Mouse (Mus musculus) forebrain, embryonic 16.5 days (tissue): ENCODE data around the gene Prl3c1. TPM values are rescaled to one million over a fixed set of nuclear protein-coding genes. Genes with fewer than 3 reads are reported as not detected.
"Not testable (repeated sequence)": the region's sequence is repeated elsewhere in the genome, so short reads cannot be mapped to it uniquely, and the experiment has no call there.

ENCODE experiments used
- ATAC-seq: fragments of 200-750 bp; cut with Nextera tagmentation; 2 replicates; pipeline ENCODE4 v1.8.0; 2017; ENCODE audit warnings: mild to moderate bottlenecking, moderate library complexity
- H3K27ac ChIP-seq: fragments of 300-500 bp; sonication (generic); 2 replicates; pipeline ENCODE4 v1.5.1; 2014; ENCODE audit warnings: low read length, control low read depth
- H3K27me3 ChIP-seq: fragments of 300-500 bp; sonication (generic); replicated peaks from 2 replicates; pipeline ENCODE4 v1.6.1; 2014; ENCODE audit warnings: low read length; ENCODE audit not compliant: control insufficient read depth, insufficient read depth
- H3K36me3 ChIP-seq: fragments of 300-500 bp; sonication (generic); 2 replicates; pipeline ENCODE4 v1.6.1; 2014; ENCODE audit not compliant: control insufficient read depth, insufficient read depth
- H3K4me1 ChIP-seq: fragments of 300-500 bp; sonication (generic); replicated peaks from 2 replicates; pipeline ENCODE4 v1.6.1; 2014; ENCODE audit warnings: low read length; ENCODE audit not compliant: control insufficient read depth, insufficient read depth
- H3K4me2 ChIP-seq: fragments of 300-500 bp; sonication (generic); 2 replicates; pipeline ENCODE4 v1.6.1; 2014; ENCODE audit warnings: mild to moderate bottlenecking, low read length, control low read depth
- H3K4me3 ChIP-seq: fragments of 300-500 bp; sonication (generic); replicated peaks from 2 replicates; pipeline ENCODE4 v1.5.1; 2014; ENCODE audit warnings: mild to moderate bottlenecking, low read length, control low read depth
- H3K9ac ChIP-seq: fragments of 300-500 bp; sonication (generic); replicated peaks from 2 replicates; pipeline ENCODE4 v1.6.1; 2014; ENCODE audit warnings: low read depth, low read length, control low read depth
- H3K9me3 ChIP-seq: fragments of 300-500 bp; sonication (generic); 2 replicates; pipeline ENCODE4 v1.6.1; 2016; ENCODE audit warnings: low read length; ENCODE audit not compliant: control insufficient read depth
- WGBS: fragments of 180-500 bp; shearing (Covaris S2); extraction: QIAGEN DNeasy Blood & Tissue Kit; methylation state at CpG from one replicate; pipeline ENCODE4 v1.1.7; 2014; 5-methylcytosine and 5-hydroxymethylcytosine counted together
- polyA plus RNA-seq: library from polyadenylated mRNA; unstranded; fragments of >200 nt; fragmentation: Nextera tagmentation; extraction: Ambion mirVana; gene quantifications from 2 replicates; pipeline ENCODE4 v1.2.1, GENCODE M21; 2015

Prl3c1 gene
- polyA plus RNA-seq: not detected in 2 replicates

- ATAC-seq: no peak
- no peak within 1 kb of the TSS for H3K27ac ChIP-seq
- no peak within 1 kb of the TSS for H3K4me2 ChIP-seq
- H3K9ac ChIP-seq: no peak within 1 kb of the TSS
- H3K4me1 ChIP-seq: no peaks in the 10 kb centered on the region
- H3K9me3 ChIP-seq: no peaks in the 10 kb centered on the region
- no peak within 1 kb of the TSS for H3K4me3 ChIP-seq
- H3K36me3 ChIP-seq: no peaks in the 10 kb centered on the region
- WGBS: 95% methylated on average over 1 of the region's 1 CpGs
- no peaks in the 10 kb centered on the region for H3K27me3 ChIP-seq
Observed at GRCm38 (mm10) chr13:27196359-27196758, at the start of gene Prl3c1. TSS of gene Prl3c1 (plus strand) at chr13:27196659.

GRCm38 (mm10) chr13:27148264-27148663 is 48.2 kb upstream of the Prl3c1 start:
- 70% methylated on average over 1 of the region's 1 CpGs for WGBS
- no peak overlapping the region for H3K4me2 ChIP-seq

DNA sequence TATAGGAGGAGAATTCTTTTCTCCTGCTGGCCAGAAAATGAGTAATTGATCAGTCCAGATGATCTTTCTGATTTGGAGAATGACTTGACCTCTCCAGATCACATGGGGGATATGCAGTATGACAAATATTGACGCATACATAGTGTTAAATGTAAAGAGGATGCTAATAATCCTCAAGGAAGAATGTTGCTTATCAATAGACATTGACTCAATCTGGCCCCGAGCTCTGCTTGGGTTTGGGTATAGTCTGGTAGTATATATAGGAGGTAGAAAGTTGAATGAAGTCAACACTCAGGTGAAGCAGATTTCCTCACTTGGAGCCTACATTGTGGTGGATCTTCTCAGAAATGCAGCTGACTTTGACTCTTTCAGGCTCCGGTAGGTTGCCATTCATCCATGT is 40.0 kb upstream of the Prl3c1 start, which contains the start of gene Prl3d3:
Gene Prl3d3 (plus strand): TSS at position 301 of the 400 bp plus-strand sequence.
- not testable (repeated sequence) for H3K4me1 ChIP-seq, H3K4me3 ChIP-seq, ATAC-seq, H3K27ac ChIP-seq, H3K4me2 ChIP-seq, H3K27me3 ChIP-seq, H3K36me3 ChIP-seq, H3K9me3 ChIP-seq, H3K9ac ChIP-seq
- WGBS: 96% methylated on average over 2 of the region's 3 CpGs

More at GRCm38 (mm10) chr13:27148264-27148663, 48.2 kb upstream of the Prl3c1 start:
- Histone ChIP-seq H3K4me3 (no peak overlapping the region), H3K27me3 (no peaks in the 10 kb centered on the region), H3K9ac (no peak overlapping the region), H3K36me3 (no peaks in the 10 kb centered on the region), H3K27ac (no peak overlapping the region), H3K4me1 (no peaks in the 10 kb centered on the region), H3K9me3 (no peaks in the 10 kb centered on the region)
- no peak for ATAC-seq

DNA sequence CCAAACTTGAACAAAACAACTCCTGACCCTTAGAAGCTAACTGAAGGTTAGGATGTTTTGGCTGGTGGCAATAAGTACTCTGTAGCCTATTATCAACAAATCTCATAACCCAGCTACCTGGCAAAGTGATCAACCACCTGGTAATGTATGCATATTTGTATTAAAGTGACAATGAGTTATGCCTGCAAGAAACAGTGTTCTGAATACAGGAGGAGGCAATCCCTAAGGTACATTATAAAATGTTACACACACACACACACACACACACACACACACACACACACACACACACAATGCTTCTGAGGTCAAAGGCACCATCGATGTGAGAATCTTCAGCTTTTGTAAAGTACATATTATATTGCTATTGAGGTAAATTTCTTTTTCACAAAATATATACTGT is 45.1 kb downstream of the Prl3c1 start, which contains the start of gene Prl3b1:
Gene Prl3b1 (plus strand): TSS at position 301 of the 400 bp plus-strand sequence.
- H3K9ac ChIP-seq: no peak within 1 kb of the TSS
- H3K4me2 ChIP-seq: no peak within 1 kb of the TSS
- H3K9me3 ChIP-seq: no peaks in the 10 kb centered on the region
- no peak within 1 kb of the TSS for H3K27ac ChIP-seq
- ATAC-seq: no peak
- H3K27me3 ChIP-seq: no peaks in the 10 kb centered on the region
- no peaks in the 10 kb centered on the region for H3K36me3 ChIP-seq
- WGBS: 92% methylated on average over 1 of the region's 1 CpGs
- H3K4me3 ChIP-seq: no peak within 1 kb of the TSS
- no peaks in the 10 kb centered on the region for H3K4me1 ChIP-seq

Other genes with a start within 250 kb of the Prl3c1 start
- gene Prl, start 139.1 kb upstream of the Prl3c1 start, polyA plus RNA-seq: not detected in 2 replicates
- not detected in 2 replicates for gene Prl3d1, start 102.5 kb upstream of the Prl3c1 start, polyA plus RNA-seq
- not detected in 2 replicates for gene Prl3d2, start 75.0 kb upstream of the Prl3c1 start, polyA plus RNA-seq
- gene Prl3d3, start 39.9 kb upstream of the Prl3c1 start, polyA plus RNA-seq: not detected in 2 replicates
- gene Prl3b1, start 45.2 kb downstream of the Prl3c1 start, polyA plus RNA-seq: not detected in 2 replicates
- not detected in 2 replicates for gene Prl3a1, start 62.8 kb downstream of the Prl3c1 start, polyA plus RNA-seq
- not detected in 2 replicates for gene Prl6a1, start 116.0 kb downstream of the Prl3c1 start, polyA plus RNA-seq
- not detected in 2 replicates for gene Prl8a2, start 149.0 kb downstream of the Prl3c1 start, polyA plus RNA-seq
- gene Prl2b1, start 194.2 kb downstream of the Prl3c1 start, polyA plus RNA-seq: not detected in 2 replicates
- not detected in 2 replicates for gene Prl8a6, start 242.0 kb downstream of the Prl3c1 start, polyA plus RNA-seq